9 mouse cellular contexts compared by ENCODE assay signal in the genomic region with DNA sequence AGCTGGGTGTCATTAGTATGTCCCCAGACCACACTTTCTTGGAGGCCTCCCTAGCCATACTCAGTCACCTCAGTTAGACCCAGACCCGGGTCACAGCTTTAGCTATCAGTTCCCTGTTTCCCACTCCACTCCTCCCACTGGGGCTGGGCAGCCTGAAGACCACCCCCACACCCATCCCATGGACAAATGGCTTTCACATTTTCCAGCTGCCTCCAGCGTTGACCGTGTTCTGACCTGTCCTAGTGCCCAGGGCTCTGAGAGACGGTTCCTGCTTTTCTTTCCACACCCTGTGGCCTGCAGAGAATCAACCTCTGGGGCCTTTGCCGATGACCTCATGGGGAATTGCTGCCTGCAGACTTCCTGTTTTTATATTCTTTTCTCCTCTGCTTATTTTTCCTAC. TPM values are rescaled to one million over a fixed set of nuclear protein-coding genes. Genes with fewer than 3 reads are reported as not detected.
DNase-seq lines count a peak whose midpoint lies in the region; ATAC-seq and TF ChIP-seq lines count a peak whose summit lies in the region.
"Had no signal": no experiment of that assay in that cellular context is flagged by ENCODE, and none has a peak within 500 bp of the region (broad histone marks: within the 10 kb centered on the region; RNA-seq: fewer than 3 reads in every experiment).

No protein-coding gene starts in this region.

- DNase-seq in lung, postnatal 0 days (ENCODE audit: low spot score): peak; percentile 67
- no peak for DNase-seq in lung, postnatal 14 days
- peak; percentile 97 for DNase-seq in heart, adult 11 months
- DNase-seq in testis, postnatal 10 days (ENCODE audit: low spot score): no peak
- no peak for DNase-seq in left cerebral cortex, adult 2 months (ENCODE audit: extremely low spot score in 1 of 2, low spot score in 2 of 2)
- no peak for DNase-seq in cerebellum, adult 9-10 months

- intact Hi-C loops in left cerebral cortex, adult 2 months (cut with DNase I): loop anchor here (2.0 to 5.0 kb wide), 2 partner anchors 63 to 1139 kb away; no protein-coding TSS in a partner anchor

- peak; percentile 75 for ATAC-seq in lung, postnatal 0 days
- peak; percentile 56; the same call in 1 of the 2 replicates for ATAC-seq in intestine, embryonic 16.5 days
- ATAC-seq in stomach, embryonic 15.5 days (ENCODE audit: insufficient read depth, low FRiP score, low read depth): no peak

- peaks cover 7% of the 10 kb centered on the region; the same call in 1 of the 2 replicates for H3K4me1 ChIP-seq in lung, postnatal 0 days (ENCODE audit: insufficient read depth, low read depth, low read length)
- peaks cover 9% of the 10 kb centered on the region; the same call in 1 of the 2 replicates for H3K4me1 ChIP-seq in intestine, embryonic 16.5 days (ENCODE audit: control insufficient read depth, insufficient read depth, low read length)
- peaks cover 8% of the 10 kb centered on the region for H3K4me1 ChIP-seq in stomach, embryonic 15.5 days

- no peak for TF ChIP-seq EP300 in lung, postnatal 0 days (IDR thresholded peaks at IDR 0.05)

- no peaks in the 10 kb centered on the region for H3K9me3 ChIP-seq in lung, postnatal 0 days (ENCODE audit: low read length)
- no peaks in the 10 kb centered on the region for H3K9me3 ChIP-seq in intestine, embryonic 16.5 days (ENCODE audit: control insufficient read depth, low read length)
- no peaks in the 10 kb centered on the region for H3K9me3 ChIP-seq in stomach, embryonic 15.5 days

- H3K36me3 ChIP-seq in lung, postnatal 0 days (ENCODE audit: insufficient read depth, low read length): no peaks in the 10 kb centered on the region
- H3K36me3 ChIP-seq in intestine, embryonic 16.5 days (ENCODE audit: control insufficient read depth, insufficient read depth, low read length): no peaks in the 10 kb centered on the region
- no peaks in the 10 kb centered on the region for H3K36me3 ChIP-seq in stomach, embryonic 15.5 days

- 19% methylated on average over 5 of the region's 5 CpGs for WGBS in lung, postnatal 0 days
- WGBS in intestine, embryonic 16.5 days: 26% methylated on average over 5 of the region's 5 CpGs
- 15% methylated on average over 5 of the region's 5 CpGs for WGBS in stomach, embryonic 15.5 days

- TF ChIP-seq CTCF in lung, postnatal 0 days (IDR thresholded peaks at IDR 0.05): no peak
- no peak for TF ChIP-seq CTCF in left cerebral cortex, adult 2 months (IDR thresholded peaks at IDR 0.05)

- H3K4me3 ChIP-seq in lung, postnatal 0 days (ENCODE audit: low read depth, low read length): no peak overlapping the region
- H3K4me3 ChIP-seq in intestine, embryonic 16.5 days (ENCODE audit: low read length): no peak overlapping the region
- H3K4me3 ChIP-seq in stomach, embryonic 15.5 days (replicated peaks): no peak overlapping the region
- H3K4me3 ChIP-seq in left cerebral cortex, adult 2 months: no peak overlapping the region

- no peak overlapping the region for H3K9ac ChIP-seq in lung, postnatal 0 days (replicated peaks; ENCODE audit: low read depth)
- H3K9ac ChIP-seq in intestine, embryonic 16.5 days (ENCODE audit: low read depth, low read length): no peak overlapping the region
- no peak overlapping the region for H3K9ac ChIP-seq in stomach, embryonic 15.5 days

- H3K27ac ChIP-seq in lung, postnatal 0 days (ENCODE audit: low read length): no peak overlapping the region
- H3K27ac ChIP-seq in intestine, embryonic 16.5 days (ENCODE audit: low read length): peak overlapping the region; percentile 12
- peak overlapping the region; percentile 33; the same call in 1 of the 2 replicates for H3K27ac ChIP-seq in stomach, embryonic 15.5 days
- no peak overlapping the region for H3K27ac ChIP-seq in left cerebral cortex, adult 2 months

- no peaks in the 10 kb centered on the region for H3K27me3 ChIP-seq in lung, postnatal 0 days (replicated peaks; ENCODE audit: insufficient read depth, low read length)
- no peaks in the 10 kb centered on the region for H3K27me3 ChIP-seq in intestine, embryonic 16.5 days (replicated peaks; ENCODE audit: control insufficient read depth, insufficient read depth, low read length)
- no peaks in the 10 kb centered on the region for H3K27me3 ChIP-seq in stomach, embryonic 15.5 days (replicated peaks)

- no peak overlapping the region for H3K4me2 ChIP-seq in lung, postnatal 0 days (replicated peaks; ENCODE audit: low read depth, low read length)
- H3K4me2 ChIP-seq in intestine, embryonic 16.5 days (ENCODE audit: low read depth, low read length): no peak overlapping the region
- H3K4me2 ChIP-seq in stomach, embryonic 15.5 days: no peak overlapping the region

RNA-seq across cellular contexts. Expression of gene Uaca, which starts 36.5 kb away (rescaled TPM):
- 23.5 and 25.9 TPM in 2 replicates for polyA plus RNA-seq in lung, postnatal 0 days (2015; fragmentation: Nextera tagmentation; extraction: Ambion mirVana)
- polyA plus RNA-seq in intestine, embryonic 16.5 days (2015; fragmentation: Nextera tagmentation; extraction: Ambion mirVana): 56.8 and 60.7 TPM in 2 replicates
- 35.9 and 36.1 TPM in 2 replicates for polyA plus RNA-seq in stomach, embryonic 15.5 days (2015; fragmentation: Nextera tagmentation; extraction: Ambion mirVana)
- total RNA-seq in left cerebral cortex, adult 2 months (2021): 1 to 10 TPM; 8.6 to 8.9 TPM

RNA-seq across cellular contexts. Expression of gene Larp6, which starts 45.0 kb away (rescaled TPM):
- 0.73 and 1.1 TPM in 2 replicates for polyA plus RNA-seq in lung, postnatal 0 days (2015; fragmentation: Nextera tagmentation; extraction: Ambion mirVana)
- 1.6 and 1.7 TPM in 2 replicates for polyA plus RNA-seq in intestine, embryonic 16.5 days (2015; fragmentation: Nextera tagmentation; extraction: Ambion mirVana)
- 2.2 and 2.3 TPM in 2 replicates for polyA plus RNA-seq in stomach, embryonic 15.5 days (2015; fragmentation: Nextera tagmentation; extraction: Ambion mirVana)
- 10 to 100 TPM; 37.8 to 39.0 TPM for total RNA-seq in left cerebral cortex, adult 2 months (2021)
- total RNA-seq: MEL had no signal

Comparison
In these comparisons a context has a peak if more than half of its experiments do, and no peak if none do; other contexts are left out.
1. DNase-seq: peak in lung, postnatal 0 days (single experiment) and heart, adult 11 months (single experiment); none in lung, postnatal 14 days (single experiment), testis, postnatal 10 days (single experiment), left cerebral cortex, adult 2 months (0 of 2) and cerebellum, adult 9-10 months (single experiment).
2. H3K27ac ChIP-seq: peak in intestine, embryonic 16.5 days (single experiment) and stomach, embryonic 15.5 days (single experiment); none in lung, postnatal 0 days (single experiment) and left cerebral cortex, adult 2 months (single experiment).